Mouse (Mus musculus): ENCODE measurements around the gene Ubr1.
"Not testable (repeated sequence)": the region's sequence is repeated elsewhere in the genome, so short reads cannot be mapped to it uniquely, and the experiment has no call there.

Gene Ubr1

DNA sequence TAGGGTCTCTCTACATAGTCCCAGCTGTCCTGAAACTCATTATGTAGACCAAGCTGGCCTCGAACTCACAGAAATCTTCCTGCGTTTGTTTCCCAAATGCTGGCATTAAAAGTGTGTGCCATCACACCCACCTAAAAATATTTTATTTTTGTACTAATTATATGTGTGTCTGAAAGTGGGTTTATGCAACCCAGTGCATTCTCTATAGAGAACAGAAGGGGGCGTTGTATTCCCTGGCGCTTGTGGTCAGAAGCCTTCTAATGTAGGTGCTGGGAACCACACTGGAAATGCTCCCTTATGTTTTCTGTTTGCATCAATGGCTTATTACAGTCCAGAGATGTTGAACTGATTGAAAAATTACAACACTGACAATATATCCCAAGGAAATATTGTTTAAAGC is 5.8 kb upstream of the Ubr1 start:
- no peak for DNase-seq (ENCODE audit: low spot score)

GRCm38 (mm10) chr2:120972964-120973363 is 2.4 kb upstream of the Ubr1 start:
- no peak for DNase-seq (ENCODE audit: low spot score)

- DNase-seq (ENCODE audit: low spot score): not testable (repeated sequence)
These were observed 1.7 kb upstream of the Ubr1 start for GRCm38 (mm10) chr2:120972257-120972656.

- DNase-seq (ENCODE audit: low spot score): no peak
These were observed 1.3 kb upstream of the Ubr1 start for GRCm38 (mm10) chr2:120971766-120972165.

GRCm38 (mm10) chr2:120970045-120970539 is 423 bp downstream of the Ubr1 start:
- no peak for DNase-seq (ENCODE audit: low spot score)

DNA sequence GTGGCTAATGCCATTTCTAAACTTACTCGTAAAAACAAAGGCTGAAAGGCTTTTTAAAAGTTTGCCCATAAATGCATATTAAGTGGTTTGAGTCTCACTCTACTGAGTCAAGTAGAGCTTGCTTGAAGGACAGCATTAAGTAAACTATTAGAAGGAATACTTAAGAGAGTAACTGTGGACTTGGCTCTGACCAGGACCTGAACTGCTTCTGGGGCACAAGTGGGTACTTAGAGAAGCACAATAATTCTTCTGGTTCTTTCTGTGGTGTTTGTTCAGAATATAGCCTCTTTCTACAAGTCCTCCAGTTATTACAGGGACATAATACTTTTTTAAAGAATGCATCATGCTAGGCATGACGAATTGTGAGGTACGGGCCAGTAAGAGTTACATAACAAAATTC is 5.0 kb downstream of the Ubr1 start:
- no peak for DNase-seq (ENCODE audit: low spot score)

- DNase-seq (ENCODE audit: low spot score): no peak
These were observed 7.4 kb downstream of the Ubr1 start for GRCm38 (mm10) chr2:120963110-120963509.

- DNase-seq (ENCODE audit: low spot score): no peak
These were observed 10.3 kb downstream of the Ubr1 start for GRCm38 (mm10) chr2:120960261-120960660.

GRCm38 (mm10) chr2:120959827-120960226 is 10.7 kb downstream of the Ubr1 start:
- no peak for DNase-seq (ENCODE audit: low spot score)

DNA sequence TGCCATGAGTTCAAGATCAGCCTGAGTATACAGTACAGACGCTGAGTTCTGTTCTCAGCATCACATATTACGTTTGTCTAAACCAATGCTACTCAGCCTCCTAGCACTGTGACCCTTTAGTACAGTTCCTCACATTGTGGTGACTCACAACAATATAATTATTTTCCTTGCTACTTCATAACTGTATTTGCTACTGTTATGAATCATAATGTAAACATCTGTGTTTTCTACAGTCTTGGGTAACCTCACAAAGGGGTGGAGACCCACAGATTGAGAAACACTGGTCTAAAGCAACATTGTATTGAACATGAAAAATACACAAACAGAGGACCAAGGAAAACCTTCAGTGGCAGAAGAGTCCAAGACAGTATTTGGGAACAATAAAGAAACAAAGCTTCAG is 11.2 kb downstream of the Ubr1 start:
- DNase-seq (ENCODE audit: low spot score): no peak

- DNase-seq (ENCODE audit: low spot score): no peak
These were observed 18.2 kb downstream of the Ubr1 start for GRCm38 (mm10) chr2:120952176-120952938.

DNA sequence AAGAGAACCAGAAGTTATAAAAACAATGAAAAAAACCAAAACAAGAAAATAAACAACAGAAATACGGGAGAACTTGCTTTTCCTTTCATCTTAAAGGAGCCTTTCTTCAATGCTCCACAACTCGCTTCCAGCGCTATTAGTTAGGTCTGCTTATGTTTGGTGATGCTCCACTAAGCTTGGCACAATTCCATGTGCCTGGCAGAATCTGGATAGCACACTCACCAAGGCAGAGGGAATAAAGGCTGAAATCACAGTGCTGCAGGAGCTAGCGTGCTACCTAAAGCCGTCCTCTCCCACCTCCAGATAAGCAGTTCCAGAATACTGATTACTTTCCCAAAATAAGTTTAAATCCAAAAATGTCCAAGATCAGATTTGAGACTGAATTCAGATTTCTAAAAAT is 19.3 kb downstream of the Ubr1 start:
- DNase-seq (ENCODE audit: low spot score): no peak

DNA sequence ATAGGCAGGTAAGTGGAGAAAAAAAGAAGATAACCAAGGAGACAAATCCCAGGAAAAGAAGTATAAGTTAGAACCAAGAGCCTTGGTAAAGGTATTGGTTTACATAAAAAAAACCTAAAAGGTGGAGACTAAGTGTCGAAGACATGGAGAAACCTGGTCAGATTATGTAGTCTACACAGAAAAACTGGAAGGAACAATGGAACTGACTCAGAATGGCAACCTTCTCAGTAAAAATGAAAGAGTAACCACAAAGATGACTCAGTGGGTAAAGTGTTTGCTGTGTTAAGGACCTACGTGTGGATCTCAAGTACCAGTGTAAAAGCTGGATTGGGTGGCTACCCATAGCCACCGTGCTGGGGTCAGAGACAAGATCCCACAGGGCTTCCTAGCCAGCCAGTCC is 37.5 kb downstream of the Ubr1 start:
- no peak for DNase-seq (ENCODE audit: low spot score)

- DNase-seq (ENCODE audit: low spot score): peak; percentile 19
These were observed 61.0 kb downstream of the Ubr1 start for GRCm38 (mm10) chr2:120909556-120909955.

GRCm38 (mm10) chr2:120896361-120896760 is 74.2 kb downstream of the Ubr1 start:
- no peak for DNase-seq (ENCODE audit: low spot score)

DNA sequence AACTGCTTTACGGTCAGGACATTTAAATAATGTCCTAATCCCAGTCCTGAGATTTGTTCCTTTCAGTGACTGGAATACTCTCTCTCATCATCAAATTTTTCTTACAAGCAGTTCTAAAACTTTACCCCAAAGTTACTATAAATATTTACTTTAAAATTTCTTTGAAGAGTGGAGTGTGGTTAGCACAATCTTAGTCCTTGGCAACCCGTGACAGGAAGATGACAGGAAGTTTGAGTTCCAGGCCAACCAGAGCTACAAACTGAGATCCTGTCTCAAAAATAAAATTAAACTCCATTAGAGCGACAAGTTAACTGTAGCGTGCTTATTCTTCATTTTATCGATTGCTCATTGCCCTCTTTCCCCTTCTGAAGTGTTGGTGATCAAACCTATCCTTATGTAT is 82.9 kb downstream of the Ubr1 start:
- no peak for DNase-seq (ENCODE audit: low spot score)

DNA sequence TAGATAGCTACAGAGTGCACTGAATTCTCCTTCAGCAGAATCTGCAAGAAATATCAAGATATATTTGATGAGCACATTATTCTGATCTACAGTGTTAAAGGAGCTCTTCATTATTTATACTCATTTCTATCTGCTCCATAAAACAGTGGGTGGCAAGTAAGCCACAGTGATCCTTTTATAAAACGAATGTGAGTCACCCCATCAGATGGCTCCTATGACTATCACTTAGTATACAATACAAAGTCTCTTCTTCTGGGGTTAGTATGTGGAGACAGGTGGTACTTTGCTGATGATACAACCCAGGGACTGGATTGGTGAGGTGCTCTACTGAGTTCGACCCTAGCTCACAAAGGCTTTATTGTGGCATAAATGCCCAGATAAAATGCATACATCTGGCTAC is 97.3 kb downstream of the Ubr1 start:
- no peak for DNase-seq (ENCODE audit: low spot score)

GRCm38 (mm10) chr2:120871447-120872336 is 98.8 kb downstream of the Ubr1 start:
- no peak for DNase-seq (ENCODE audit: low spot score)

DNA sequence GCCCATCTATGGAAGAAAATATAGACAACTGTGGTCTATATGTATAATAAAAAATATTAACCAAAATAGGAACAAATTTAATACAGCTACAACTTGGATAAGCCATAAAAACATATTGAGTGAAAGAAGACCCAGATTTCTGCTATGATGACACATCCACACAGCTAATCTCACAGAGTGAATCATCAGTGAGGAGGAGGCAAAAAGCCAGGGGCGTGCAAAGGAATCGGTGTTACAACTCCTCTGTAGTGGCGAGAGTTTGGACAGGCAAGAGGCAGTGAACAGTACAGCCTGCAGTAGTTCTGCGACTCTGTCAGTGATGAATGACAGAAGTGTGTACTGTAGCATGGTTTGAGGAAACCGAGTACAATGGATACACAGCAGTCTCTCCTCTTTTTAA is 103.2 kb downstream of the Ubr1 start:
- DNase-seq (ENCODE audit: low spot score): no peak

GRCm38 (mm10) chr2:120866561-120866960 is 104.0 kb downstream of the Ubr1 start:
- DNase-seq (ENCODE audit: low spot score): no peak

DNA sequence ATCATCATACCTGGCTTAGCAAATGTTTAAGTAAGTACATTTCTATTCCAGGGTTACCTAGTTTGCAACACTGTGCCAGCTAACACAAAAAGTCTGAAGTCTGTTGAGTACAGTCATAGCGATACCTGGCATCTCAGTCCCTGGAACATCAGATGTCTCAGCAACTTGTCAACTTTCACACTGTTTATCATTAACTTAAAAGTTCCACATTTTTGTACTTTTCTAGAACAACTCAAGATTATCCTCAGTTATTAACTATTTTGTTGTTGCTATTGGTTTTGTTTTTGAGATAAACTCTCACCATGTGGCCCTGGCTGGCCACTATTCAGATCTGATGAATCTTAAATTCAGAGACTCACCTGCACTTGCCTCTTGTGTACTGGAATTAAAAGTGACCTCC is 107.1 kb downstream of the Ubr1 start:
- no peak for DNase-seq (ENCODE audit: low spot score)

- DNase-seq (ENCODE audit: low spot score): no peak
These were observed 109.8 kb downstream of the Ubr1 start for GRCm38 (mm10) chr2:120860699-120861098.

GRCm38 (mm10) chr2:120858131-120858530 is 112.4 kb downstream of the Ubr1 start:
- DNase-seq (ENCODE audit: low spot score): no peak
